Mouse (Mus musculus): Measurements from ENCODE around the gene Treml2. TPM values are rescaled to one million over a fixed set of nuclear protein-coding genes. Genes with fewer than 3 reads are reported as not detected.
"Not testable (repeated sequence)": the region's sequence is repeated elsewhere in the genome, so short reads cannot be mapped to it uniquely, and the experiment has no call there.

The Treml2 gene
- polyA plus RNA-seq, 1 experiment from 2014 or later = 0.12 TPM

- DNase-seq (no peak), ATAC-seq (ENCODE audit: low FRiP score, low TSS enrichment) (no peak)
- Histone ChIP-seq H3K9ac (replicated peaks; ENCODE audit: low read length) (no peak overlapping the region), H3K27ac (replicated peaks; ENCODE audit: low read depth, low read length) (no peak overlapping the region), H3K4me2 (ENCODE audit: low read length) (no peak overlapping the region), H3K4me1 (ENCODE audit: control insufficient read depth, insufficient read depth, low read length) (no peaks in the 10 kb centered on the region), H3K36me3 (ENCODE audit: control insufficient read depth, insufficient read depth, low read length) (no peaks in the 10 kb centered on the region), H3K27me3 (ENCODE audit: control insufficient read depth, insufficient read depth, low read length) (no peaks in the 10 kb centered on the region), H3K9me3 (ENCODE audit: control insufficient read depth, low read length) (no peaks in the 10 kb centered on the region), H3K4me3 (replicated peaks; ENCODE audit: low read depth, low read length) (no peak overlapping the region)
- 84% methylated on average over 9 of the region's 9 CpGs for WGBS
Measured at GRCm38 (mm10) chr17:48300861-48301260, 1.6 kb downstream of the Treml2 start.

GRCm38 (mm10) chr17:48301792-48302191, 2.5 kb downstream of the Treml2 start:
- H3K9me3 ChIP-seq (ENCODE audit: control insufficient read depth, low read length) = no peaks in the 10 kb centered on the region
- no peaks in the 10 kb centered on the region for H3K4me1 ChIP-seq (ENCODE audit: control insufficient read depth, insufficient read depth, low read length)
- no peaks in the 10 kb centered on the region for H3K36me3 ChIP-seq (ENCODE audit: control insufficient read depth, insufficient read depth, low read length)
- no peaks in the 10 kb centered on the region for H3K27me3 ChIP-seq (ENCODE audit: control insufficient read depth, insufficient read depth, low read length)
- 91% methylated on average over 5 of the region's 5 CpGs for WGBS
- H3K4me3 ChIP-seq (replicated peaks; ENCODE audit: low read depth, low read length) = no peak overlapping the region
- H3K9ac ChIP-seq (replicated peaks; ENCODE audit: low read length) = no peak overlapping the region
- no peak for DNase-seq
- H3K4me2 ChIP-seq (ENCODE audit: low read length) = no peak overlapping the region
- no peak overlapping the region for H3K27ac ChIP-seq (replicated peaks; ENCODE audit: low read depth, low read length)
- ATAC-seq (ENCODE audit: low FRiP score, low TSS enrichment) = no peak

- no peak overlapping the region for H3K9ac ChIP-seq (replicated peaks; ENCODE audit: low read length)
- no peak for ATAC-seq (ENCODE audit: low FRiP score, low TSS enrichment)
- H3K27ac ChIP-seq (replicated peaks; ENCODE audit: low read depth, low read length) = no peak overlapping the region
- H3K4me1 ChIP-seq (ENCODE audit: control insufficient read depth, insufficient read depth, low read length) = no peaks in the 10 kb centered on the region
- 80% methylated on average over 2 of the region's 2 CpGs for WGBS
- H3K4me3 ChIP-seq (replicated peaks; ENCODE audit: low read depth, low read length) = no peak overlapping the region
- no peaks in the 10 kb centered on the region for H3K9me3 ChIP-seq (ENCODE audit: control insufficient read depth, low read length)
- DNase-seq = no peak
- H3K27me3 ChIP-seq (ENCODE audit: control insufficient read depth, insufficient read depth, low read length) = no peaks in the 10 kb centered on the region
- H3K36me3 ChIP-seq (ENCODE audit: control insufficient read depth, insufficient read depth, low read length) = no peaks in the 10 kb centered on the region
- H3K4me2 ChIP-seq (ENCODE audit: low read length) = no peak overlapping the region
Measured at GRCm38 (mm10) chr17:48312124-48312523, 12.8 kb downstream of the Treml2 start.

DNA sequence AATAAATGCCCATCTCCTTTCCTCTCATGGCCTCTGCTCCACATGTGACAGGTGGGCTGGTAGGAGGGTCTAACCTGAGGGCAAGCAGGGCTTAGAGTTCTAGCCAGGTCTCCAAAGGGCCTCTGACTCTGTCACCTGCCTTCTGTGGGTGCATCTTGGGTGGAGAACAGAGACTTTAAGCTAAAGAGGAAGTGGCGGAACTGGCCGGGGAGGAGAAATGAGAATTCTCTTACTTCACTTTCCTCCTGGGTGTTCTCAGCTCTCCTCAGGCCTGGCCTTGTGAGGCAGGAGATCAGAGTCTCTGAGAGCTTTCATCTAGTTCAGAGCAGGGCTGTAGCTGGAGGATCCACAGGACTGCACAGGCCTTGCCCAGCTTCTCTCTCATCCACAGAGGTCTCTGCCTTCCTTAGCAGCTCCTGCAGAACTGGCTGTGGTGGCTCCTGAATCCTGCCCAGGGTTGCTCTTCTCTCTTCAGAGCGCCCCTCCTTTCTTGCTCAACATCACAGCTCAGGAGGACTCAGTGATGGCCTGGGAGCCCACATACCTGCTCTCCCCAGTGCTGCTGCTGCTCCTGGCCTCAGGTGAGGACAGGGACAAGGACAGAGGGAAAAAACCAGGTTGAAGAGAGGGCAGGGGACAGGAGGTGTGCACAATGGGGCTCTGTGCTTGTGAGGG, 16.7 kb downstream of the Treml2 start, which contains the start of gene B430306N03Rik:
Gene B430306N03Rik, plus strand, starts transcription at position 237 of the 675 bp plus-strand sequence.
- 80% methylated on average over 3 of the region's 3 CpGs for WGBS
- H3K36me3 ChIP-seq (ENCODE audit: control insufficient read depth, insufficient read depth, low read length); ATAC-seq (ENCODE audit: low FRiP score, low TSS enrichment); H3K9me3 ChIP-seq (ENCODE audit: control insufficient read depth, low read length); H3K4me2 ChIP-seq (ENCODE audit: low read length); H3K4me1 ChIP-seq (ENCODE audit: control insufficient read depth, insufficient read depth, low read length); H3K27me3 ChIP-seq (ENCODE audit: control insufficient read depth, insufficient read depth, low read length); DNase-seq; H3K4me3 ChIP-seq (replicated peaks; ENCODE audit: low read depth, low read length); H3K9ac ChIP-seq (replicated peaks; ENCODE audit: low read length); H3K27ac ChIP-seq (replicated peaks; ENCODE audit: low read depth, low read length): not testable (repeated sequence)

- Histone ChIP-seq H3K9me3 (ENCODE audit: control insufficient read depth, low read length) (no peaks in the 10 kb centered on the region), H3K27ac (replicated peaks; ENCODE audit: low read depth, low read length) (no peak overlapping the region), H3K4me2 (ENCODE audit: low read length) (no peak overlapping the region), H3K4me1 (ENCODE audit: control insufficient read depth, insufficient read depth, low read length) (no peaks in the 10 kb centered on the region), H3K9ac (replicated peaks; ENCODE audit: low read length) (no peak overlapping the region), H3K36me3 (ENCODE audit: control insufficient read depth, insufficient read depth, low read length) (no peaks in the 10 kb centered on the region), H3K4me3 (replicated peaks; ENCODE audit: low read depth, low read length) (no peak overlapping the region), H3K27me3 (ENCODE audit: control insufficient read depth, insufficient read depth, low read length) (no peaks in the 10 kb centered on the region)
- no peak for ATAC-seq (ENCODE audit: low FRiP score, low TSS enrichment)
- WGBS = 93% methylated on average over 1 of the region's 1 CpGs
- no peak for DNase-seq
Measured at GRCm38 (mm10) chr17:48318686-48319085, 19.4 kb downstream of the Treml2 start.

GRCm38 (mm10) chr17:48321279-48321678, 22.0 kb downstream of the Treml2 start:
- ATAC-seq (ENCODE audit: low FRiP score, low TSS enrichment) (no peak), DNase-seq (no peak)
- H3K36me3 ChIP-seq (ENCODE audit: control insufficient read depth, insufficient read depth, low read length) = no peaks in the 10 kb centered on the region
- no peak overlapping the region for H3K27ac ChIP-seq (replicated peaks; ENCODE audit: low read depth, low read length)
- H3K4me1 ChIP-seq (ENCODE audit: control insufficient read depth, insufficient read depth, low read length) = no peaks in the 10 kb centered on the region
- no peak overlapping the region for H3K4me3 ChIP-seq (replicated peaks; ENCODE audit: low read depth, low read length)
- 88% methylated on average over 2 of the region's 2 CpGs for WGBS
- no peaks in the 10 kb centered on the region for H3K27me3 ChIP-seq (ENCODE audit: control insufficient read depth, insufficient read depth, low read length)
- H3K9me3 ChIP-seq (ENCODE audit: control insufficient read depth, low read length) = no peaks in the 10 kb centered on the region
- no peak overlapping the region for H3K9ac ChIP-seq (replicated peaks; ENCODE audit: low read length)
- H3K4me2 ChIP-seq (ENCODE audit: low read length) = no peak overlapping the region

DNA sequence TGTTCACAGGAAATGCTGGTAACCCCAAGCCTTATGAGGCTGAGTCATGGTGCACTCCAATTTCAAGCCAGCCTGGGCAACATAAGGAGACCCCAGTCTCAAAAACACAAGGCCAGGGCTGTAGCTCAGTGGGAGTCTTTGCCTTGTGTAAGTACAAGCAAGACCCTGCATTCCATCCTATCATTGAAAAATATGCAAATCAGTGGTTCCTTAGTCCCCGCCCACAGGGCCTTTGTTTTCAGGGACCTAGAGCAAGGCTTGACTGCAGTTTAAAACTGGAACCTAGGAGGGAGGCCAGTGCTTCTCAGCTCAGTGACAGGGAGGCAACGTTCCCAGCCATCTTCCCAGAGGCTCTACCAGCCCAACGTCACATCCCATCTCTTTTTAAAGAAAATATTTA, 23.9 kb downstream of the Treml2 start:
- DNase-seq (no peak), ATAC-seq (ENCODE audit: low FRiP score, low TSS enrichment) (no peak)
- H3K4me2 ChIP-seq (ENCODE audit: low read length) = no peak overlapping the region
- H3K27me3 ChIP-seq (ENCODE audit: control insufficient read depth, insufficient read depth, low read length) = no peaks in the 10 kb centered on the region
- H3K4me1 ChIP-seq (ENCODE audit: control insufficient read depth, insufficient read depth, low read length) = no peaks in the 10 kb centered on the region
- H3K9me3 ChIP-seq (ENCODE audit: control insufficient read depth, low read length) = no peaks in the 10 kb centered on the region
- H3K36me3 ChIP-seq (ENCODE audit: control insufficient read depth, insufficient read depth, low read length) = no peaks in the 10 kb centered on the region
- no peak overlapping the region for H3K4me3 ChIP-seq (replicated peaks; ENCODE audit: low read depth, low read length)
- 69% methylated on average over 3 of the region's 3 CpGs for WGBS
- H3K27ac ChIP-seq (replicated peaks; ENCODE audit: low read depth, low read length) = no peak overlapping the region
- H3K9ac ChIP-seq (replicated peaks; ENCODE audit: low read length) = no peak overlapping the region

GRCm38 (mm10) chr17:48324258-48324657, 25.0 kb downstream of the Treml2 start:
- WGBS = 94% methylated on average over 5 of the region's 5 CpGs
- no peak overlapping the region for H3K4me3 ChIP-seq (replicated peaks; ENCODE audit: low read depth, low read length)
- no peak overlapping the region for H3K4me2 ChIP-seq (ENCODE audit: low read length)
- DNase-seq (no peak), ATAC-seq (ENCODE audit: low FRiP score, low TSS enrichment) (no peak)
- H3K9me3 ChIP-seq (ENCODE audit: control insufficient read depth, low read length) = no peaks in the 10 kb centered on the region
- no peak overlapping the region for H3K9ac ChIP-seq (replicated peaks; ENCODE audit: low read length)
- H3K27me3 ChIP-seq (ENCODE audit: control insufficient read depth, insufficient read depth, low read length) = no peaks in the 10 kb centered on the region
- H3K36me3 ChIP-seq (ENCODE audit: control insufficient read depth, insufficient read depth, low read length) = no peaks in the 10 kb centered on the region
- H3K27ac ChIP-seq (replicated peaks; ENCODE audit: low read depth, low read length) = no peak overlapping the region
- H3K4me1 ChIP-seq (ENCODE audit: control insufficient read depth, insufficient read depth, low read length) = no peaks in the 10 kb centered on the region

- Histone ChIP-seq H3K4me1 (ENCODE audit: control insufficient read depth, insufficient read depth, low read length) (no peaks in the 10 kb centered on the region), H3K9ac (replicated peaks; ENCODE audit: low read length) (no peak overlapping the region), H3K4me2 (ENCODE audit: low read length) (no peak overlapping the region), H3K27me3 (ENCODE audit: control insufficient read depth, insufficient read depth, low read length) (no peaks in the 10 kb centered on the region), H3K9me3 (ENCODE audit: control insufficient read depth, low read length) (no peaks in the 10 kb centered on the region), H3K36me3 (ENCODE audit: control insufficient read depth, insufficient read depth, low read length) (no peaks in the 10 kb centered on the region), H3K4me3 (replicated peaks; ENCODE audit: low read depth, low read length) (no peak overlapping the region), H3K27ac (replicated peaks; ENCODE audit: low read depth, low read length) (no peak overlapping the region)
- DNase-seq (no peak), ATAC-seq (ENCODE audit: low FRiP score, low TSS enrichment) (no peak)
- 91% methylated on average over 6 of the region's 6 CpGs for WGBS
Measured at GRCm38 (mm10) chr17:48325093-48325492, 25.8 kb downstream of the Treml2 start.

Measured in midbrain, embryonic 14.5 days (tissue).